Mouse (Mus musculus) naive thymus-derived CD4-positive, alpha-beta T cell, adult 2 months (primary cell): ENCODE data around the gene Ppp3r1.
"Not testable (repeated sequence)": the region's sequence is repeated elsewhere in the genome, so short reads cannot be mapped to it uniquely, and the experiment has no call there.

Experiments
- DNase-seq: peaks from one replicate; pipeline ENCODE4 v3.0.0-alpha.2; 2011; ENCODE audit warnings: low read depth

The Ppp3r1 gene

GRCm38 (mm10) chr11:17199840-17200501 lies 40.9 kb downstream of the Ppp3r1 start:
- no peak for DNase-seq

GRCm38 (mm10) chr11:17200936-17201335 lies 41.9 kb downstream of the Ppp3r1 start:
- no peak for DNase-seq

GRCm38 (mm10) chr11:17202481-17202880 lies 43.4 kb downstream of the Ppp3r1 start:
- no peak for DNase-seq

GRCm38 (mm10) chr11:17211258-17212140 lies 52.4 kb downstream of the Ppp3r1 start, which contains the start of gene Pno1:
Pno1 (minus strand) TSS chr11:17211568.
- DNase-seq: peak; percentile 98

GRCm38 (mm10) chr11:17212141-17212495 lies 53.1 kb downstream of the Ppp3r1 start:
- no peak for DNase-seq

GRCm38 (mm10) chr11:17212903-17213509 lies 53.9 kb downstream of the Ppp3r1 start:
- no peak for DNase-seq

GRCm38 (mm10) chr11:17215475-17215874 lies 56.4 kb downstream of the Ppp3r1 start:
- no peak for DNase-seq

- no peak for DNase-seq
These were observed 62.1 kb downstream of the Ppp3r1 start for GRCm38 (mm10) chr11:17221126-17221525.

GRCm38 (mm10) chr11:17232792-17233191 lies 73.7 kb downstream of the Ppp3r1 start:
- DNase-seq: no peak

- DNase-seq: peak; percentile 39
These were observed 77.5 kb downstream of the Ppp3r1 start for GRCm38 (mm10) chr11:17236449-17237037.

GRCm38 (mm10) chr11:17238598-17238997 lies 79.5 kb downstream of the Ppp3r1 start:
- DNase-seq: not testable (repeated sequence)

GRCm38 (mm10) chr11:17248715-17249114 lies 89.7 kb downstream of the Ppp3r1 start:
- no peak for DNase-seq
